Mouse (Mus musculus) right cerebral cortex, postnatal 36 days (tissue): Measurements from ENCODE around the gene Srp54a.
"Not testable (repeated sequence)": the region's sequence is repeated elsewhere in the genome, so short reads cannot be mapped to it uniquely, and the experiment has no call there.

Experiments
- DNase-seq, 2 experiments: peaks; one replicate each; pipeline ENCODE4 v3.0.0; 2022; ENCODE audit warnings: low spot score in 2 of 2, mixed read lengths in 1 of 2

Gene Srp54a

GRCm38 (mm10) chr12:55079726-55080600 lies at the start of gene Srp54a, which contains the start of gene 2700097O09Rik:
Gene Srp54a (plus strand): TSS chr12:55080262.
Gene 2700097O09Rik (minus strand): TSS chr12:55080110.
- DNase-seq, result peak; percentile 92

GRCm38 (mm10) chr12:55041011-55041410 lies 39.1 kb upstream of the Srp54a start:
- DNase-seq, result no peak

DNA sequence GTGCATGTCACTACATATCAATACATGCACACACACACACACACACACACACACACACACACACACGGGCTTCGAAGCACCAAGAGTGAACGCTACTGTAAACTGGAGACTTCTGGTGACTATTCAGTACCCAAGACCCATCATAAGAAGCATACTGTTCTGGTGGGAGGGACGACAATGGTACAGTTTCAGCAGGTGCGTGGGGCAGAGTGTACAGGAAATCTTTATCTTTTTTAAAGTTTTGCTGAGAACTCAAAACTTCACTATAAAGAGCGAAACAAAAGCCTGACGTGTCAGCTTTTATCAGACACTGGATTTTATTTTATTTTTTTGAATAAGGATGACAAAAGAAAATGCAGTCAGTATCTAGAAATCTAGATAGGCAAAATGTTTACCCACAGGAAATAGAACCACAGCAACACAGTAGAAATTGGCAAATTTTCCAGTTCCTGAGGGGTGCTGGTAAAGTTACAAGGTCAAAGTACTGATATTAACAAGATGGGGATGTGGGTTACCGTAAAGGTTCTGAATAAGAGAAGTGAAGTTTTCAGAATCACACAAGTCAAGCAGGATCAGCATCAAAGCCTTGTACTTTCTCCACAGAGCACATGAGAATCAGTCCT lies 30.2 kb upstream of the Srp54a start:
- no peak for DNase-seq

GRCm38 (mm10) chr12:55051210-55052173 lies 28.6 kb upstream of the Srp54a start:
- DNase-seq, result no peak

GRCm38 (mm10) chr12:55053267-55053666 lies 26.8 kb upstream of the Srp54a start:
- DNase-seq, result no peak

DNA sequence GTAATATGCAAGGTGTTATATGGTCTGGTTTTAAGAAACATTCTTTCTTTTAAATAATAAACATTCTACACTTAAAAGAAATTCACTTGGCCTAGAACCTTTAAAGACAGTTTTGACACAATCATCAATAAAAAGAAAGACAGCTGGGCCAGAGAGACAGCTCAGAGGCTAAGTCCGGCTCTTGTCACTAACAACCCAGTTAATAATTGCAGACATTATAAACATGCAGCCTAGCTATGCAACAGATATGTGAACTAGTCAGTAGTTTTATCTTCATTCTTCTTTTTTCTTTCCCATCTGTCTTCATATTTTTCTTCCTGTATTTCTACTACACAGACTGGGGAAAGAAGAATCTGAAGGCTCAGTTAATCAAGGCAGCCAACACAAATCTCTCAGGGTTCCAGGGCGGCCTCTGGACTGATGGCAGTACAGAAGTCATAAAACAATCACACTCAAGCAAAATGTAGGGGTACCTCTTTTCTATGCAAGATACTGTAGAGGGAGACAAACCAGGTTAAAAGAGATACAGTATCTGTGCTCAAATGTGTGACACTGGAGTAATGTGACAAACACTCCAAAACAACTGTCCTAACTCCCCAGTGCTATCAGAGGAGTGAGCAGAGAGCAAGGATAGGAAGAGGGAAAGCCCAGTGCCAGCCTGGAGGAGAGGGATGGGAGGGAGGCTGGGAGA lies 25.4 kb upstream of the Srp54a start:
- DNase-seq, result no peak

DNA sequence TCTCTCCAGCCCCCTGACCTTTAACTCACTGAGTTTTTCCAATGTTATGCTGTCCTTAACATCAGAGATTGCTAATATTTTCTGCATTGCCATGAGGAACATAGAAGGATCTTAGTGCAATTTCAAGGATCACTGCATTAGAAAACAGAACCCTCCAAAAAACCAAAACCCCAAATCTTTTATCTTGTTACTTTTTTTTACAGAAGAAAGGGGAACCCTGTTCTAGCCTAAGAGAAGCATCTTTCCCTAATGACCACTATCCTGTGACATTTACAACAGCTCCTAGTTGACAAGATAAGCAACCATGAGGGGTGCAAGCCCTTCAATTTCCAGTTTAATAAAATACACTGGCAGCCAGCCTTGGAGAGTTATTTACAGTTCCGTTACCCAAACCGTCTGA lies 23.4 kb upstream of the Srp54a start:
- no peak for DNase-seq

- no peak for DNase-seq
Observed at GRCm38 (mm10) chr12:55058865-55059615, 21.0 kb upstream of the Srp54a start.

DNA sequence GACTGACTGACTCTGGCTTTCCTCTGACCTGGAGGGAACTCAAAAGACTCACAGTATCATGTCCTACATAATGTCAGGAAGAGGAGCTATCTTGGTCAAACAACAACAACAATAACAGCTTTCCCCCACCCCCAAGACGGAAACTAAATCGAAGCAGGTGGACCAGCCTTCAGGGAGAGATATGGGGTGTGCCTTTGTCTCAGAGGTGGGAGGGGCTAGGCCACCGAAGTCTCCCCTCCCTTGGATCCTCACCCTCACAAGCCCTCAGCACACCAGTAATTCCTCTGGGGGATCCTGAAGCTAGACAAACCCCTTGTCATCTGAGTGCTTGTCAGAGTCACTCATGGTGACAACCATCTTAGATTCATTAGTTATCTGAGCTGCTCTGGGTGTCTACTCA lies 20.2 kb upstream of the Srp54a start:
- no peak for DNase-seq

- DNase-seq, result no peak
Observed at GRCm38 (mm10) chr12:55060212-55060898, 19.7 kb upstream of the Srp54a start.

- no peak for DNase-seq
Observed at GRCm38 (mm10) chr12:55061006-55061405, 19.1 kb upstream of the Srp54a start.

GRCm38 (mm10) chr12:55062141-55062540 lies 17.9 kb upstream of the Srp54a start:
- DNase-seq, result no peak

DNA sequence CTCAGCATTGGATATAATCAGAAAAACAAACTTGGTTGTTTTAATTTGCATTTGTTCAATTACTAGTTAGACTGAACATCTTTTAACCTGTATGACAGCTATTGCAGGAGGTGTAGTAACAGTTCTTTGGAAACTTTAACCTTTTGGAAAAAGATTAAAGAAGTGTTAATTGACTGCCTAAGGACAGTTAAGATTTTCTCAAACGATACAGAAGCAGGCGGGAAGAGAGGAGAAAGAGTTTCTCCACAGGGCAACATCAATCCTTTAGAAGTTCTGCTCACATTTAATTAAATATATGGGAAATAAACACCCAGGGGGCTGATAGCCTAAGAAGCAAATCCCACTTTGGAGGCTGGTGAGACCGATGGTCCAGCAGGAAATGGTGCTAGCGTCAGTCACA lies 7.6 kb upstream of the Srp54a start:
- DNase-seq, result no peak

DNA sequence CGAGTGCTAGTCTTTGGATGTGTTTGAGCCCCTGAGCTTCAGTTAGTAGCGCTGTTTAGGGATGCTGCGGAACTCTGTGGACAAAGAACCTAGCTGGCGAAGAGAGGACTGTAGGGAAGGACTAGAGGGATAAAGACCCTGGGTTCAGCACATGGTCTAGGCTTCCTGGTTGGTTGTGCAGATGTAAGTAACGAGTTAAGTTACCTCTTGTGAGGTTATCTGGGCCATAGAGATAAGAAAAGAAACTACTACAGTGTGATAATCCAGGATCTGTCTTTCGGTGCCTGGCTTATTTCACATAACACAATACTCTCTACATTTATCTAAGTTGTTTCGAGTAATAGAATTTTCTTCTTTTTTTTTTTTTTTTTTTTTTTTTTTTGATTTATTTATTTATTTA lies 6.4 kb upstream of the Srp54a start:
- DNase-seq, result no peak

- no peak for DNase-seq
Observed at GRCm38 (mm10) chr12:55075296-55075695, 4.8 kb upstream of the Srp54a start.

DNA sequence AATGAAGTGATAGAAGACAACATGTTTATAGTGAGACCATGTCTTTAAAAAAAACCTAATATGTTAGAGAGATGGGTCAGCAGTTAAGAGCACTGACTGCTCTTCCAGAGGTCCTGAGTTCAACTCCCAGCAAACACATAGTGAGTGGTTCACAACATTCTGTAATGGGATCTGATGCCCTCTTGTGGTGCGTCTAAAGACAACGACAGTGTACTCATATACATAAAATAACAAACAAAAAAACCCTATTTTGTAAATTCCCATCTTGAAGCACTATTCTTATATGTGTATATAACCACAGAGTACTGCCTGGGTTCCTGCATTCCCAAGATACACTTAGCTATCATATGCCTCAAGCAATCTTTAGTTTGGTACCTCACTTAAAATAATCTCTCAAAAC lies 1.4 kb upstream of the Srp54a start:
- not testable (repeated sequence) for DNase-seq

DNA sequence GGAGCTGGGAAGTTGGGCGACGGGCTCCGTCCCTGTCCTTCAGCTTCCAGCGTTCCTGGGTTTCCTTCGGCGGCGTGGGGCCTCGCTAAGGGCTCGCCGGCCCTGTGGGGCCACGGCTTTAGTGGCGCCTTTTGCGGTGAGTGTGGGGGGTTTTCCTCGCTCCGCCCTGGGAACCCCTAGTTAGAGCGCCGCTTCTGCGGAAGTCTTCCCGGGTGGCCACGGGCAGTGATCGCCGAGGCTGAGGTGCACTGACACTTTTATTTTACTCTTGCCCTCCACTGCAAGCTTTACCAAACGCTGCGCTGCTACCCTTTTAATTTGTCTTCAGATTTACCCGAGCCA lies 510 bp downstream of the Srp54a start:
- not testable (repeated sequence) for DNase-seq

DNA sequence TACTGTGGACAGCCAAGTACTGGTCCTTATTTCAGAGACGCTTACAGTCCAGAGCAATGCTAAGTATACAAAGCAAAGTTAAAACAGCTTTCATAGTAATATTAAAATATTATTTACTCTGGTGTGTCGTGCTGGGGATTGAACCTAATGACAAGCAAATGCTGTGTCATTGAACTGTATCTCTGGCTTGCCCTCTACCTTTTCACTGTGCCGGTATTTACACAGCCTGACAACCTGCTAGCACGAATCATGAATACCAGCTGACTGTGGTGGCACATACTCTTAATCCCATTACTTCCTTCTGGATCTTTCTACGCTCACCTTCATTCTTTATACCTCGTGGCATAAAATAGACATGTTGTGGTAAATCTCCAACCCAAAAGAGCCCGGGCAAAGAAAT lies 12.1 kb downstream of the Srp54a start:
- DNase-seq, result not testable (repeated sequence)

DNA sequence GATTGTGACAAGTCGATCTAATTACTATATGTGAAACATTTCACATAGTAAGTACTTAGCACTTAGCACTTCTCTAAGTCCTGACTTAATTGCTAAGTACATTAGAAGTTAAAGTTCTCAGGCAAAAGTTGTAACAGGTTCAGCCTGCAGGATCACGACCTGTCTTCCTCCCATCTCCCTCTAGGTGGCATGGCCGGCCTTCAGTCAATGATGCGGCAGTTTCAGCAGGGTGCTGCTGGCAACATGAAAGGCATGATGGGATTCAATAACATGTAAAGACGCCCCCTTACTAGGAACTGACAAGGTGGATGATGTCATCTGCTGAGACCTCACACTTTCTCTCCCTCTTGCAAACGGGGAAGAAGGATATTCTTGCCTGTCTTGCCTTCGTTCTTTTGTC lies 32.6 kb downstream of the Srp54a start:
- DNase-seq, result not testable (repeated sequence)

GRCm38 (mm10) chr12:55124242-55124641 lies 44.2 kb downstream of the Srp54a start, which contains the start of gene Fam177a:
Gene Fam177a (plus strand): TSS chr12:55124469.
- DNase-seq, result not testable (repeated sequence)
